Mouse (Mus musculus): Measurements from ENCODE around the gene Phka1. TPM values are rescaled to one million over a fixed set of nuclear protein-coding genes. Genes with fewer than 3 reads are reported as not detected.
"Not testable (repeated sequence)": the region's sequence is repeated elsewhere in the genome, so short reads cannot be mapped to it uniquely, and the experiment has no call there.

The Phka1 gene
- under 1 TPM; 0.11 to 0.25 TPM for polyA plus RNA-seq (2017; shearing (Covaris generic))

DNA sequence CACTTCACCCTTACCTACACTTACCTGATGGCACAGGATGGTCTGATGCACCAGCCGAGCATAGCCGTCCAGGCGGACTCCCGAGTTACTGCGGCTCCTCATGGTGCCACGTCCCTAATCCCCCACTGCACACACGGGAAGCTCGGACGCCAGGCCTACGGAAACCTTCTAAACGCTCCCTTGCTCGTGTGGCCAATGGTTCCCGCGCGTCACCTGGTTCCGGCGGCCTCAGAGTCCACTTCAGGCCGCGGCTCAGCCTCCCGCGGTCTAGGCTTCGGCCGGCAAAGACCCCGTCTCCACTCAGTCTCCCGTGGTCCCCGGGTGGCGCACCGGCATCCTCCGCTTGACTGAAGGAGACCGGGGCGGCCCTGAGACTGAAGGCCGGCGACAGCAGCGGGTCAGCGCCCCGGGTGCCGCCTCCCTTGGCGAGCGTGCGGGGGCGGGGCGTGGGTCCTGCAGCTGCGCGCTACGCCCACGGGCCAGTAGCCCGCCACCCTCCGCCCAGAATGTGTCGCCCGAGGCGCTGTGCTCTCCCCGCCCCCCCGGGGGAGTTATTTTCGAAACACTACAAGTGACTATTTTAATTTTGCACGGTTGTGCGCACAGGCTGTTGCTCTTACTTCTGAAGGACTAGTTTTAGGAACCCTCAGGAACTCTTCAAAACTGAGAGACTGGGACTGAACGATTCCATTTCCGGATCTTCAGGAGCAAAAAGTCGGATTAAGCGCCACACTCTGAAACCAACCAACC, at the start of gene Phka1:
Phka1 (minus strand) TSS at position 424 of the 750 bp plus-strand sequence.
- no peak for ATAC-seq

DNA sequence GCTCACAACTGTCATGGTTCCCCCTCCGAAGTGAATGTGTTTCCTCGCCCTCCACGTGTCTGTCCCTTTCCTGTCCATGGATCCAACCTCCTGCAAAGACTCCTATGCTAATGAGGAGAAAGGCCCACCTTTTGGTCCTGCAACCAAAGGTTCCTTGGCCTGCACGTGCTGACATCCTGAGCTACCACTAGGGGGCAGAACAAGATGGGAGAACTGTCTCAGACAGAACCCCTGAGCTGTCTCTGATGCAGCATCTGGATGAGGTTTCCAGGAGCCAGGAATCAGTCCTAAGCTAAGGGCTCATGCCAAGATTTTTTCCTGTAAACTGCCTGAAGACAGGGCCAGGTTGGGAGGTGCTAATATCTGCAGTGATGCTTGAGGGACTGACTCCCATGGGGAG, 45.2 kb upstream of the Phka1 start:
- not testable (repeated sequence) for ATAC-seq

DNA sequence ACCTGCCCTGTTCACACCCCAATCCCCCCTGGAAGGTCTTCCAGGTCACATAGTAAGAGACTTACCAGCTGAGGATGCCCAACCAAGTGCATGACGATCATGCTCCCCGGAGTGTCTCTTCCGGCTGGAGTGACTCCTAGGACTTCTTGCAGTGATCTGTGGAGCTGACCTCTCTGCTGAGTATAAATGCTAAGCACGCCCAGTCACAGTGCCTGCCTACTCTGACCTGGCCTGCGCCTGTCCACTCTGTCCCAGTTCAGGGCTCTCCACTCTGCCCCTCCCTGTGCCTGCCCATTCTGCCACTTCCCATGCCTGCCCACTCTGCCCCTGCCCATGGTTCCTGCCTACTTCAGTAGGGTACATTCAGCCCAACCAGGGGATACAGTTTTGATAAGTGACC, 42.8 kb upstream of the Phka1 start, which contains the start of gene Gm3880:
Gm3880 (minus strand) TSS at position 101 of the 400 bp plus-strand sequence.
- not testable (repeated sequence) for ATAC-seq

DNA sequence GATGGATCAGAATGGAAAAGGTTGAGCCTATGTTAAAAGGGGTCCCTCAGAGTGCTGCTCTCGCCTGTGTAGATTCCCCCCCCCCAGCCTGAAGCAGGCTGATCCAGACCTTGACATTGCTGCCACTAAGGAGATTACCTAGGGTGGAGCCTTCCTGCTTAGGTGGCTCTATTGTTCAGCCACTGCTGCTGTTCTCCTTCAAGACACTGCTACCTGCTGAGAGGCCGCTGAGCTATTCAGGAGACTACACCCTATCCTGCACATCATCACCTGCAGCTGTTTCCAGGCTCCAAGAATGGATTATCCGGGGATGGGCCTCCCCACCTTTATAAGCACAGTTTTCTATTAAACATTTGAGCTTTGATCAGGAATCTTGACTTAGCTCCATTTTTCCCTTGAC, 40.7 kb upstream of the Phka1 start:
- ATAC-seq: not testable (repeated sequence)

DNA sequence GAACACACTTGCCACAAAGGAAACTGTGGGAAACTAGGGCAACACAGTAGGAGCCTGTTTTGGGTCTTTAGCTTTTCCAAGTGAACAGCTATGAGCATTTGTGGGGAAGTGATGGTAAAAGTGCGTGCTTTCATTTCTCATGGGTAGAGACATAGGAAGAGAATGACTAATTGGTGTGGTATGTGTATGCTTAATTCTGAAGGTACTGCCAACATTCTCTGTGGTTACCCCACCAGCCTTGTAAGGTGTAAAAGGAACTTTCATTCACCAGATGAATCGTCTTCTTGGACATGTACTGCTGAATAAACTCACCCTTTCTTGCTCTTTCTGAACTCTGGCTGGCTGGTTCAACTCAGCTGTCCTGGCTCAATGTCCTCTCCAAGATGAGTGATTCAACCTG, 22.6 kb upstream of the Phka1 start:
- no peak for ATAC-seq

DNA sequence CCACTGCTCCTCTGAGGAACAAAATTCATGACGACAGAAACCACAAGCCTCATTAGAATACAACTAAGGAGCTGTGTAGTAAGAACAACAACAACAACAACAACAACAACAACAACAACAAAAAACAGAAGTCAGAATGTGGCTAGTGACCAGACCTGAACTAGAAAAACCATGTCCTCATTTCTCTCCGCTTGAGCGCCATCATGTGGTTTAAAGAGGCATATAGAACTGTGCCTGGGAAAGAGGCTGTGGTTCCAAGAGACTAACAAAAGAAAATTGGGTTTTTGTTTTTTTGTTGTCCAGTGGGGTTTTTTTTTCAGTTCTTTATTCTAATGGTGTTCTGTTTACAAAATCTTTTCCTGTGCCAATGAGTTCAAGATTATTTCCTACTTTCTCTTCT, 16.7 kb upstream of the Phka1 start:
- ATAC-seq: no peak

DNA sequence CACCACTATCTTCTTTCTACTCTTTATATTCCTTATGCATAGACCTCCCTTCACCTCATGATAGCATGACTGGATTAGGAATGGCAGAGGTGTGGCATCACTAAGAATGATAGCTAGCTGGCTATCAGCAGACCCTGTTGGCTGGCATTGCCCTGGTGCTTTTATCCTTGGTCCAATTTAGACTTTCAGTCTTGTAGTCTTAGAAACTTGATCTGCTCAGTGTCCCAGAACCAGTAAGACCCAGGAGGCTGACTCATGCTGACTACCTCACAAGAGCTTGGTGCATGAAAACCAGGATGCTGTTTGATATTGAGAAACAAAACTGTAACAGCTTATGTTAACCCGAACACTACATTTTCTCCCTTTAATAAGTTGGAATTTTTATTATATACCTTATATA, 1.6 kb upstream of the Phka1 start:
- ATAC-seq: no peak

DNA sequence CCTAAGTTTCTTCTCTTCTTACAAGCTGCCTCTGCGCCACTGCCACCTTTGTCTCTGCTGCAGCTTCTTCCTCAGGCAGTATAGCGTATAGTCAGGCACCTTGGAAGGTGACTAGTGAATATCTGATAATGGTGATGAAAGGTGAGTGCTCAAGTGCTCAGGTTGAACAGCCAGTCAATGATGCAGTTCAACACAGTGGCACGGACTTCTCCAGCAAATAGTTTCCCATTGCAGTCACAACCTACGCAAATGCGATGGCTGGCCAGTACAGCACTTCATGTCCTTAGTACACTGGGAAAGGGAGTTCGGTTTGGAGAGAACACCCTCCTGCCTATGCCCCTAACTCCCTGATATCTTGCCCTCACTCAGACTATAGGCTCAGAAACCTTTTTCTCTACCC, 1.1 kb upstream of the Phka1 start:
- ATAC-seq: no peak

DNA sequence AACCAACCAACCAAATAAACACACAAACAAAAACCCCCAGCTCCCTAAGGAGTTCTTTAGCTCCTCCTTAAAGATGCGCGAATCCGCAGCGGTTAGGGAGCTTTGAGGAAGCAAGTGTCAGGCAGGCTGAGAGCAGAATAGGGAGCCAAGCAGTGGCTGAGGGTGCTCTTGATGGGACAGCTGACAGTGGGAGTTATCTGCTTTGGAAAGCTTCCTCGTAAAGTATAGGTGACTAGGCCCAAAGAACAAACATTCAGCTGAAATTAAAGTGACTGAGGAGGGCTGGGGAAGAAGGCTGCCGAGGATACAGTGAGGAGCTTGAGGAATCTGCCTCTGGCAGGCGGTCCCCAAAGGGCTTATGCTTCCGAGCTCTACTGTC, 516 bp upstream of the Phka1 start:
- ATAC-seq: no peak

DNA sequence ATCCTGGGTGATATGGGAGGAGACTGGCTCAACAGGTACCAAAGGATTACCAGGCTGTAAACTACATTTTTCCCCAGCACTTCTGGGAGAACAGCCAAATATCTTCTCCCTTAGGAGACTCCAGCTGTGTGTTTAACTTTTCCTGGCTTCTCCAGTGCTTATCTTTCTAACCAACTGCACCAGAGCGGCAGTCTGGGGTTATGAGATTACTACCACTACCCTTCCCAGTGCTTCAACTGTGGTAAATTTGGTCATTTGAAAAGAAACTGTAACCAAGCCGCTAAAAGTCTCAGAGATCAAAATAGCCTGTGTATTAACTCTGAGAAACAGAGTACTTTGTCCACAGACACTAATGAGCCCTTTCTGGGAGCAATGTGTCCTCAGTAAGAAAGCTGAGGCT, 42.8 kb downstream of the Phka1 start:
- no peak for ATAC-seq

DNA sequence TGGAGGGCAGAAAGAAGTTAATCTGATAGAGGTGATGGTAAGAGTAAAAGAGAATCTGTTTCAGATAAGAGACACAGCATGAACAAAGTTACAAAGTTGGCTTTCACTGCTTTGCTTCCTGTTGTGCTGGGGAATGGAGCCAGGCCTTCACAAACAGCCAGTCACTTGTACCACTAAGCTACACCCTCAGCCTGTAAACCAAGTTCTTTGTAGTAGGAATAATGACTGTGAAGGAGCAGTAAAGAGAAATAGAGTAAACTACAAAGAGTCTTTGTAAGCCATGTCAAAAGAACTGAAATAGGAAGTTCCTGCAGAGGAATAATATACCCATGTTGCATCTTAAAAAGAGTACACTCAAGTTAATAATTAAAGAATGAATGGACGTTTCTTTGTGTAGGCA, 55.5 kb downstream of the Phka1 start:
- no peak for ATAC-seq

DNA sequence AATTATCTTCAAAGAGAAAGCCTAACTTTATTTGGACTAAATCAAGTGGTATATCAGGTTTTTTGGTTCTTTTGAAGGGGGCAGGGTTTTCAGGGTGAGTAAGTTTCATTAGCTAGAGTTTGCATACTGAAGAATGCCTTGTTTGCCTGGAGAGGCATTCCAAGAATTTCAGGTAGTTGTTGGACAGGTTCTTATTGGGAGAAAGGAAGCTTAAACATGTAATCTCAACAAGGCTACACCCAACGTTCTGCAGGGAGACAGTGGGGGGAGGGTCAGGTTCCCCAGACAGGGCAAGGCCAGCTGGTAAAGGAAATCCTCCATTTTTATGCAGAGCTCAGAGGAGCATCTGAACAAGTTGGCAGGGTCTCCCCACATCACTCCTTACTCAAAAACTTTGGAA, 72.9 kb downstream of the Phka1 start:
- no peak for ATAC-seq

DNA sequence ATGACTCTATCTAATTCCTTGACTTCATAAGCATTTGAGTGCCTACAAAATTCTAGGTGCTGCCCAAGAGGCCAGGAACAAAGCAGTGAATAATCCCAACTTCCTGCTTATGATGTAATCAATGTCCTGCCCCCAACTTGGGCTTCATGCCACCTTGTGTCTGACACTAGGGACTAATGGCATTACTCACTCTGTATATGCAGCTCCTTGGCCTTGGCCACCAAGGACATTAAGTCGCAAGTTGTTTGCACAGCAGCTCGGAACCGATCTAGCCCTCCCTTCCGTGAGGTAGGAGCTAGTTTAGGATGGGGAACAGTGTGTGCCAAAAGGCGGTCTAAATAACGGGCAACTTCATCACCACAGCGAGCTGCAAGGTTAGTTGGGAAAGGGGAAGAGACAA, 87.1 kb downstream of the Phka1 start:
- no peak for ATAC-seq

DNA sequence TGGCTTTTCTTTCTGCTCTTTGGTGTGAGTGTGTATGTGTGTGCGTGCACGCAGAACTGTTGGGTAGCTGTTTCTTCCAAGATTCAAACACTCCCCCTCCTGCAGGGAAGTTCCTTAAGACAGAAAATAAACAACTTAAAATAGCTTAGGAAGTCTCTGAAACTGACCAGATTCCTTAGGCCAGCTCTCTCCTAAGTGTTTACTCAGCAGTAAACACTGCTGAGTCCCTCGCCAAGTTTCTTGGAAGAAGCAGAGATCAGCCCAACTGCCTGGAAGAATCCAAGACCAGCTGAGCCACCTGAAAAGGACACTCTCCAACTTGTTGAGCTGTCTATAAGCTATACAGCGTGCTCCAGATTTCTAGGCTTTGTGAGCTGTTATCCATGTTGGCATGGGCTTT, 134.8 kb downstream of the Phka1 start:
- no peak for ATAC-seq

DNA sequence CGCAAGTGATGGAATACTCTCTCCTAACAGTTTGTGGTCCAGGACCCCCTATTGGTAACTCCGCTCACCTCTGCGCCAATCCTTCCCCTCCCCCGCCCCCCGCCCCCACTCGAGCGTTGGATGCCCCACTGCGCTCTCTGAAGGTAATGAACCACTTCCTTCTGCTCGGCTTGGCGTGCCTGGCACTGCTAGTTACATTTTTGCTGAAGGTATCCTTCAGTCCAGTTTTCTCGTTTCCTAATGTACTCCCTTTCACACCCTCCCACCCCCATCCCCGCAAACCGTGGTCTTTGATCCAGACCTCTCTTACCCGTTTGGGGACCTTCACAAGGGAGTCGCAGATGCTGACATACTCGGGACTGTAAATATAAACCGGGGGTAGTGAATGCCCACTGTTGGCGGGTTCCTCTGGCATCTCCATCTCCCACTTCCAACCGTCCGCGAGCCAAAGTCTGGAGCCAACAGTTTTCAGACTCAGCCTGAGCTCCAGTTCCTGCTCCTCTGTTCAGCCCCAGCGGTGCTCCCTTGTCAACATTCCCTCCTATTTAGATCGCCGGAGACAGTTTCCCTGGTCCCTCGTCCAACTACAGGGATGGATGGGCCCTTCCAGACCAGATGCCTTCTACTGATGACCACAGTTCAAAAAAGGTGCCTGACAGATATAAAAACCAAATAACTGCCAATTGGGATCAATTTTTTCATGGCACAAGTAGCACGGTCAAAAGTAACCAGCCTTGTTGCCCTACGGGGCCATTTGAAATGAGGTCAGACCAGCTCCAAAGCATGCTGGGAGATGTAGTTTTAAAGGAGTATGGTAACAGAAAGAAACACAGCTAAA, 139.2 kb downstream of the Phka1 start, which contains the start of gene Hdac8:
Hdac8 (minus strand) TSS at position 716 of the 838 bp plus-strand sequence.
- peak; percentile 94 for ATAC-seq

DNA sequence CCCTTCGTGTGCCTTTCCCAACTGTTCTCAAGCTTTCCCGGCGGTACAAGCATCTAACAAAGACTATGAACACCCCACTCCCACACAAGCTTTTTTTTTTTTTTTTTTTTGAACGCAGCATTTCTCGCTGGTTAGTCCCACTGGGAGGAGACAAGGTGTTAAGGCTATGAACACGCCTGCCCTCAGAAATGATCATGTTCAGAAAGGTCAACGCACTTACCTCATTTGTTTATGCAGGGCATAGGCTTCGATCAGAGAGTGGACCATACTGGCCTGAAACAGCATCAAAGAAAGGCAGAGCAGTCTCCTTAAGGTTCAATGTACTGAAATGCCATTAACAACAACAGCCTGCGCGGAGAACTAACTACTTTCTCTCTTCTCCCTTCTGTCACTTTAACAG, 139.9 kb downstream of the Phka1 start:
- peak; percentile 3 for ATAC-seq

DNA sequence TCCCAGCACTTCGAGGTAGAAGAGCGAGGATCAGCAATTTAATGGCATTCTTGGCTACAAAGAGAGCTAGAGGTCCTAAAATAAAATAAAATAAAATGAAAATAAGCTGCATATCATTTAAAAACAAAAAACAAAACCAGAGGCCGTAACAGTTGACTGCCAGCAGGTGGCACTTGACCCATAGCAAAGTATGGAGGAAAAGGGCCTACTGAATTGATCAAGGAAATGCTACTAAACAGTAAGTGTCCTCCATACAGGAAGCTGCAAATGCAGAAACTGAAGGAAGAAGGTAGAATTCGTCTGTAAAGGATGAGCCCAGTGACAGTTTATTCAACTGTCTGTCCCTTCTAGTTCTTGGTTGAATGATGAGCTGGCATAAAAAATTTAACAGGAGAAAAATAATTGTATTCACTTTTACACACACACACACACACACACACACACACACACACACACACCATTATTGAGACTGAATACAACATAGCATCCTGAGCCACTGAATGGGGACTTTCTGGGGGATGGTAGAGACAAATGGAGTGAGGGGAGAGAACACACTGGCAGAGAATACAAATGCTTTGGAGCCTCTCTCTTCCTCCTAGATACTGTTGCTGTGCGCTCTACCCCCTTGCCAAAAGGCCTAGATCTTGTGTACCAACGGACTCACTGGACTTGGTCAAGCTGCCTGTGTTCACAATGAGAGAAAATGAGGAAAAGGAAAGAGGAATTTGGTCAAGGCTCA, 149.9 kb downstream of the Phka1 start:
- ATAC-seq: peak; percentile 75

DNA sequence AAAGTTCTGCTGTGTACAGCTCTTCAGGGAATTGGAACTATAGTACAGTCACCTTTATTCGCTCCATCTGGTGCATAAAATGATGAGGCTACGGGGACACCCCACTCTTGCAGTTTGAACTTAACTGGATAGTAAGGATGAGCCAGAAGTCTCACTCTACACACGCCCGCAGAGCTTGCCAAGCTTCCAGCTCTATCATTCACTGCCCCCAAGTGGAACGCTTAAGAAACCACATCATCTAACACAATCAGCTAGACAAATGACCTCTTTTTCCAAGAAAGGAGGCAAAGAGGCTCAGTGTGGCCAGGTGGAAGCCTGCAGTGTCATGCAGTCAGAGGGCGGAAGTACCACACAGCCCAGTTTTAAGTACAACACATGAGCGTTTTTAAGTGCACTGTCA, 158.5 kb downstream of the Phka1 start:
- ATAC-seq: no peak

DNA sequence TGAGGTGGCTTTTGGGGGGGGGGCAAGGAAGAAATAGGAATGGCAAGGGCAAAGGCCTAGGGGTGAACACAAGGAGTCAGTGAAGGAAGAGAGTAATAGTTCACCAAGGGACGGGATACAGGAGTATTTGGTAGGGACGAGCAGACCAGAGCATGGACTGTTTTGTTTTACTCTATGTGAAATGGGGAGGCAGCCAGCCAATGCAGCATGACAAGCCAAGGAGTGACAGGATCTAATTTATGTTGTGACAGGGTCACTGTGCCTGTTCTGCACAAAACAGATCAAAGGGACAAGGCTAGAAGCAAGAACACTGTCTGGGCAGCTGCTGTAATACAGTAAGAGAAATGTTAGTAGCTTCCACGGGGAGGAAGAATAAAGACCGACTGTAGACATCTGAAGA, 164.4 kb downstream of the Phka1 start:
- no peak for ATAC-seq

DNA sequence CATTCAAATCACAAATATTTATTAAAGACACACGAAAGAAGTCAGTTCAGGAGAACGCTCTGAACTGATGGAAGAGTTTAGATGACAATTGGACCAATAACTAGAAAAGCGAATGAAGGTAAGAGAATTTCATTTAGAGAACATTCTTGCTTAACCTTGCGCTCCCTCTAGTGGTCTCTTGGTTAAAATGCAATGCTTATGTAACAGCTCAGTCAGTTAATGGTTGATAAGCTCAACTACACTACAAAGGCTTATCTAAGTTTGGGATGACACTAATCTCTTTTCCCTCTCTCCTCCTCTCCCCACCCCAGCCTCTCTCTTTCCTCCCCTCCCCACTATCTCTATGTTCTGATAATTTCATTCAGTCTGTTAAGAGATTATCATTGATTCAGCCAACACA, 165.1 kb downstream of the Phka1 start:
- ATAC-seq: peak; percentile 74

DNA sequence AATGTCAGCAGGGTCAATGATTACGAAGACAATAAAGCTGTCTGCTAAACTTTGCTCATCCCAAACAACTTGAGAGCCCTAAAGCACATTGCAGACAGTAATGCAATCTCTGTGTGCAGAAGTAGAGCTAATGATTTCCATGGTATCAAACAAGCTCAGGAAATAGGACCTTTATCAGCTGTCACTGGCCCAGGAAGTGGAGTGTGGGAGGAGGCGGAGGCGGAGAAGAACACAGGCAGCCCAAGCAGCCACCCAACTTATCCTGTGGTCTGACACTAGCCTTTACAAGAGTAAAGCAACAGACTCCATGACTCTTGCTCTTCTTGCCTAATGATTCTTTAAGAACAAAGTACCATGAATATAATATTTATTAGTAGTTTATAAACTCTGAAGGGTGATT, 165.6 kb downstream of the Phka1 start:
- ATAC-seq: no peak

DNA sequence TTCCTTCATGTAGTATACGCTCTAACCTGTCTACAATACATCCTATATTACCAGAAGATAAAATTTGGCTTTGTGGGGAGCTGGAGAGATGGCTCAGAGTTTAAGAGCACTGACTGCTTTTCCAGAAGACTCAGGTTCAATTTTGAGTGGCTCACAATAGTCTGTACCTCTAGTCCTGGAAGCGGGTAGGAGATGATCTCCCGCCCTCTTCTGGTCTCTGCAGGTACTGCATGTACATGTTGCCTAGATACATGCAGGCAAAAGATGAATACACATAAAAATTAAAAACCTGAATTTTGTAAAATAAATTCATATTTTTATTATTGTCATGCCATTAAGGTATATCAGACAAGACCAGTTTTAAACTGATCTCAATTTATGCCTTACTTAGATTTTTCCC, 167.3 kb downstream of the Phka1 start:
- ATAC-seq: peak; percentile 47

DNA sequence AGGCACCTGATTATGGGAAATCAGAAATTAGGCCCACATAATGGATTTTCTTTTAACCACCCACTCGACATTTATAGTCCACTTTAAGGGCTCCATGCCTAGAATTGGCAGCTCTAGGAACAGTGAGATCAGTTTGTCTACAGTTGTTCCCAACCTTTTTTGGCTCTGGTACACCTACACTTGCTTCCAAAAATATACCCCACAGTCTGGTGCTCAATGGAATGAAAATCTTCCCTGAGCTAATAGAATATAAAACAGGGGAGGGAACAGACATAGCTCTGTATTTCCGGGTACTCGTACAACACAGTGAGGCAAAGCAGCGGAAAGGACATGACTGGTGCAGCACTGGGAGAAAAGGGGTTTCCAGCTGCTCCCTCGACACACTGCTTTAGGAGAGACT, 168.5 kb downstream of the Phka1 start:
- ATAC-seq: no peak

Measured in CD4-positive, CD25-positive, alpha-beta regulatory T cell, adult 4 months (primary cell).